Mouse (Mus musculus) cerebellum, adult 2 months (tissue): ENCODE measurements around the gene Hnf1a. TPM values are rescaled to one million over a fixed set of nuclear protein-coding genes. Genes with fewer than 3 reads are reported as not detected.

Experiments
- DNase-seq, 2 experiments: peaks; one replicate each; pipeline ENCODE4 v3.0.0; 2021
- H3K27ac ChIP-seq: fragments of 200-500 bp; 2 replicates; pipeline ENCODE4 v1.5.1; 2012; ENCODE audit warnings: low read length, control low read depth, inconsistent platforms; ENCODE audit not compliant: insufficient read depth
- H3K27me3 ChIP-seq: fragments of 200-500 bp; 2 replicates; pipeline ENCODE4 v1.6.1; 2012; ENCODE audit warnings: inconsistent platforms, mild to moderate bottlenecking, low read length, moderate library complexity; ENCODE audit not compliant: control insufficient read depth, insufficient read depth
- H3K4me1 ChIP-seq: fragments of 200-500 bp; 2 replicates; pipeline ENCODE4 v1.6.1; 2011; ENCODE audit warnings: low read length; ENCODE audit not compliant: control insufficient read depth, insufficient read depth
- H3K4me3 ChIP-seq: fragments of 200-500 bp; replicated peaks from 2 replicates; pipeline ENCODE3; 2011; ENCODE audit warnings: mild to moderate bottlenecking, low read depth, low read length, control low read depth; ENCODE audit not compliant: insufficient read depth
- CTCF ChIP-seq: fragments of 200-500 bp; IDR thresholded peaks from 2 replicates; pipeline ENCODE4 v1.5.1; 2011; ENCODE audit warnings: low read depth, mild to moderate bottlenecking, control low read depth, low read length, moderate library complexity, borderline replicate concordance; ENCODE audit not compliant: insufficient read depth
- POLR2A ChIP-seq: fragments of 200-500 bp; IDR thresholded peaks from 2 replicates; pipeline ENCODE4 v1.6.1; 2011; ENCODE audit warnings: low read length, control low read depth, borderline replicate concordance; ENCODE audit not compliant: insufficient read depth
- WGBS: fragments of 180-500 bp; shearing (Covaris S2); methylation state at CpG from one replicate; pipeline ENCODE4 v1.1.7; 2018; 5-methylcytosine and 5-hydroxymethylcytosine counted together
- polyA plus RNA-seq: library from polyadenylated mRNA; depleted of rRNA; stranded (reverse); fragments of >200 nt; gene quantifications from 2 replicates; pipeline ENCODE4 v1.2.3, GENCODE M21; 2012

Hnf1a gene
- polyA plus RNA-seq, 1 experiment, result 0.05 TPM

DNA sequence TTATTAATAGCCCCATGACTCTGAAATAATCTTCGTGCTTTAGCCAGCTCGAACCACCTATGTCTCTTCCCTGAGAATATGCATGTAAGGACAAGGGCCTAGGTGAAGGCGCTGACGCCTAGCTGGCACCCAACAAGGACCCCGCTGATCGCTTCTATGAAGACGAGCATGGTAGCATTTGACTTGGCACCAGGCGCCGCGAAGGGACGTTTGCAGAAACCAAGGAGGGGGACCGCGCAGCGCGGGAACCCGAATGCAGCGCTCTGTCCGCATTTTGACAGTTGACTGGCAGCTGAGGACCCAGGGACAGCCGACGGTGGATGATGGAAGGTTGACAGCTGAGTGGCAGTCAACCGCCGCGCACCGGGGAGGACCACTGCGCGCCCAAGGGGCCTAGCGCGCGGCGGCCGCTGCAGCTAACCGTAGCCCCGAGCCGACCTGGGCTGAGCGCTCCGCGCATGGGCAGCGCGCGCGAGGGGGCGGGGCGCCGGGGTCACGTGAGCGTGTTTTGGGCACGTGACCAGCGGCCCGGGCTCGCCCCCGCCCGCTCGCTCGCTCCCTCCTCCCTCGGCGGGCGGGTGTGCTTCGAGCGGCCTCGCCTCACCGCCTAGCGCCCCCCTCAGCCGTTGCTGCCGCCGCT, 39.8 kb upstream of the Hnf1a start, which contains the start of gene Sppl3:
Sppl3 (plus strand) TSS at position 561 of the 640 bp plus-strand sequence.
- under 1% methylated on average over 63 of the region's 65 CpGs for WGBS
- DNase-seq, result peak; percentile 93 to 94
- H3K27me3 ChIP-seq, result no peaks in the 10 kb centered on the region
- TF ChIP-seq CTCF, result no peak
- peak; percentile 99 for TF ChIP-seq POLR2A
- peak within 1 kb of the TSS; percentile 99 for H3K27ac ChIP-seq
- peak within 1 kb of the TSS; percentile 98 for H3K4me3 ChIP-seq
- peaks cover 16% of the 10 kb centered on the region for H3K4me1 ChIP-seq

DNA sequence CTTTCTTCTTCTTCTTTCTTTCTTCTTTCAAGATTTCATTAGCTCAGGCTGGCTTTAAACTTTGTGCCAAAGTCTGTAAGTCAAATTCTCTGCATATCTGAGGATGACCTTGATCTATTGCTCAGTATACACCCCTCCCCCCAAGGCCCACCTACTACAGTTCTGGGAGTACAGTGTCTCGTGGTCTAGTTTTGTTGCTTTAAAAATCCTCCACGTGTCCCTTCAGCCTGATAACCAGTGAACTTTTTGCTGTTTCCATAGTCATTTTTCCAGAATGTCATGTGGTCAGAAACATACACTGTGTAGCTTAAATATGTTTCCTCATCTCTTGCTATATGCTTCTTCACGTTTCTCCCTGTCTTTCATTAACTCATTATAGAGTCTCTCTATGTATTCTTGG, 39.1 kb upstream of the Hnf1a start:
- WGBS, result 62% methylated on average over 3 of the region's 3 CpGs
- Histone ChIP-seq H3K27me3 (no peaks in the 10 kb centered on the region), H3K4me3 (no peak overlapping the region), H3K4me1 (peaks cover 16% of the 10 kb centered on the region), H3K27ac (no peak overlapping the region)
- no peak for DNase-seq
- TF ChIP-seq CTCF, result no peak
- TF ChIP-seq POLR2A, result no peak

- 95% methylated on average over 6 of the region's 6 CpGs for WGBS
- no peak for DNase-seq
- H3K27me3 ChIP-seq, result no peaks in the 10 kb centered on the region
- peaks cover 11% of the 10 kb centered on the region for H3K4me1 ChIP-seq
- no peak overlapping the region for H3K4me3 ChIP-seq
- no peak overlapping the region for H3K27ac ChIP-seq
- TF ChIP-seq CTCF (no peak), POLR2A (no peak)
These were observed 38.2 kb upstream of the Hnf1a start for GRCm38 (mm10) chr5:115009143-115009542.

- Histone ChIP-seq H3K4me1 (peaks cover 9% of the 10 kb centered on the region), H3K4me3 (no peak overlapping the region), H3K27me3 (no peaks in the 10 kb centered on the region), H3K27ac (no peak overlapping the region)
- WGBS, result 94% methylated on average over 7 of the region's 7 CpGs
- no peak for TF ChIP-seq POLR2A
- no peak for TF ChIP-seq CTCF
- no peak for DNase-seq
These were observed 37.4 kb upstream of the Hnf1a start for GRCm38 (mm10) chr5:115008307-115008706.

DNA sequence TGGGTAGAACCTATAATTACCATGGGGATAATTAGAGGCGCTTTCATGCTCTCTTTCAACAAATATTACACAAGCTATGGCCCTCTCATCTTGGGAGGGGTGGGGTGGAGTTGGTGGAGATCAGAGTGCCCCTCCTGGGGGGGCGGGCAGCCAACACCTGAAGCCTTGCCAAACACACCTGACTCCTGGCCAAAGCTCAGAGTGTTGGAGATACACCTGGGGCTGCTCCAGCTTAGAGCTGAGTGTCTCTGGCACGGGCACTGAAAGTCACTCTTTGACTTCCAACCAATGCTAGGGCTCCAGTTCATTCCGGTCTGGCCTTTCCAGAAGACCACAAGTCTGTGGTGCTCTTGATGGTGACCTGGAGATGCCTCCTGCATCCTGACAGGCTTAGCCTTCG, 36.9 kb upstream of the Hnf1a start:
- H3K27ac ChIP-seq, result no peak overlapping the region
- peaks cover 3% of the 10 kb centered on the region; the same call in 1 of the 2 replicates for H3K4me1 ChIP-seq
- H3K4me3 ChIP-seq, result no peak overlapping the region
- no peak for DNase-seq
- no peaks in the 10 kb centered on the region for H3K27me3 ChIP-seq
- no peak for TF ChIP-seq POLR2A
- no peak for TF ChIP-seq CTCF
- WGBS, result 73% methylated on average over 5 of the region's 5 CpGs

DNA sequence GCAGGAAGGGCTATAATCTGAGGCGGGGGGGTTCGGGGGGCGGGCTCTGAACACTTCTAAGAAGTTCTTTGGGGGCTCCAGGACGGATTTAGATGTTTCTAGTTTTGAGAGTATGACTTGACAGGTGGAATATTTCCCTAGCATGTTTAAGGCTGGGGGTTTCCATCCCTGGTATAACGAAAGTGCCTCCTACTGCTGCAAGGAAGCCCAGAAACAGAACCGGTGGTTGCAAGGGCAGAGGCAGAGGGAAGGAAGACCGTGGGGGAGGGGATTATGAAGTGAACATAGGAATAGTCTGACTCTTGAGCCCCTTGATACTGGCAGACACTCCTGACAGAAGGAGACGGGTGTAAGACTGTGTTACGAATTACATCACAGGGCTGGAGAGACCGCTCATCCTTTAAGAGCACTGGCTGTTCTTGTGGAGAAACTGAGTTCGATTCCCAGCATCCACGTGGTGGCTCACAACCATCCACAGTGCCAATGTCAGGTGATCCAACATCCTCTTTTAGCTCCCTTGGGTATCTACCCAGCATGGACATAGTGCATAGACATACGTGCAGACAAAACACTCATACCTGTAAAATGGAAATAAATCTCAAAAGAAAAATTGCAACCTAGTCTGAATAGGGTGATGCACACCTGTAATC, 32.5 kb upstream of the Hnf1a start:
- WGBS, result 71% methylated on average over 13 of the region's 13 CpGs
- no peak for TF ChIP-seq CTCF
- no peak for TF ChIP-seq POLR2A

GRCm38 (mm10) chr5:115002781-115003180, 31.9 kb upstream of the Hnf1a start:
- TF ChIP-seq POLR2A, result no peak
- TF ChIP-seq CTCF, result no peak
- DNase-seq, result no peak
- Histone ChIP-seq H3K27ac (no peak overlapping the region), H3K4me3 (no peak overlapping the region), H3K27me3 (no peaks in the 10 kb centered on the region), H3K4me1 (no peaks in the 10 kb centered on the region)
- 90% methylated on average over 6 of the region's 6 CpGs for WGBS

More for the DNA sequence above, 32.5 kb upstream of the Hnf1a start:
- Histone ChIP-seq H3K27me3 (no peaks in the 10 kb centered on the region), H3K4me3 (no peak overlapping the region), H3K4me1 (no peaks in the 10 kb centered on the region), H3K27ac (no peak overlapping the region)
- no peak for DNase-seq

GRCm38 (mm10) chr5:115001464-115001863, 30.6 kb upstream of the Hnf1a start:
- TF ChIP-seq POLR2A, result no peak
- no peak for TF ChIP-seq CTCF

More at GRCm38 (mm10) chr5:115001464-115001863, 30.6 kb upstream of the Hnf1a start:
- DNase-seq, result no peak
- 69% methylated on average over 8 of the region's 8 CpGs for WGBS
- Histone ChIP-seq H3K27me3 (no peaks in the 10 kb centered on the region), H3K27ac (no peak overlapping the region), H3K4me3 (no peak overlapping the region), H3K4me1 (no peaks in the 10 kb centered on the region)
